Mouse (Mus musculus): ENCODE results near the gene Lbh.

The Lbh gene

GRCm38 (mm10) chr17:72938871-72939568, 20.9 kb downstream of the Lbh start:
- no peak for DNase-seq (ENCODE audit: low read depth)

DNA sequence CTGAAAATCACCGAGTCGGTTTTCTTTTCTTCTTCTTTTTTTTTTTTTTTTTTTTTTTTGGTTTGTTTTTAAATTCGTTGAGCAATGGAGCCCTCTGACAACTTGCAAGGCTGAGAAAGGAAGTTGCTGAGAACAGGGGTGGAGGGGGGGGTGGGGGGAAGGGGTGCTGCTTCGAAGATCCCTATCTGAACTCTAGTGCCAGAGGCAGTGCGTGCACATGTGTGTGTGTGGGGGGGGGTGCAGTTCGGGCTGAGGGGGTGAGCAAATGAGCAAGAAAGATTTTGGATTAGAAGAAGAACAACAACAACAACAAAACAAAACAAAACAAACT, 21.4 kb downstream of the Lbh start:
- no peak for DNase-seq (ENCODE audit: low read depth)

GRCm38 (mm10) chr17:72944368-72944767, 26.3 kb downstream of the Lbh start:
- no peak for DNase-seq (ENCODE audit: low read depth)

GRCm38 (mm10) chr17:72947111-72947859, 29.2 kb downstream of the Lbh start:
- DNase-seq (ENCODE audit: low read depth), result no peak

GRCm38 (mm10) chr17:72948119-72948518, 30.0 kb downstream of the Lbh start:
- no peak for DNase-seq (ENCODE audit: low read depth)

GRCm38 (mm10) chr17:72949247-72949701, 31.2 kb downstream of the Lbh start:
- no peak for DNase-seq (ENCODE audit: low read depth)

DNA sequence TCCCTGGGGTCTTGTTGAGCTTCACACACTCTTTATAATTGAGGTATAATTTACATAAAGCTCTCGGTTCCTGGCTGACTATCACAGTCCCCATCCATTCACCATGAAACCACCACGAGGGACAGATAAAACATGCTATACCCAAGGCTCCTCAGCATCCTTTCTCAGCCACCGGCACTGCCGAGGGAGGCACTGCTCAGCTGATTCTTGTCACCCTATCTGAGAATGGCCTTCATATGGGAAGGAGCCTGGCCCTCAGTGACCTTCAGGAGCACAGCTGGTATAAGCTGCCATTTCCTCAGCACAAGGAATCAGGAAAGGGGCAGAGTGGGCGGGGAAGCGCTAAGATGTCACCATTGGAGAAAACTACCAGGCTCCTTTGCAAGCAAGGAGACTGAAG, 33.2 kb downstream of the Lbh start:
- no peak for DNase-seq (ENCODE audit: low read depth)

- no peak for DNase-seq (ENCODE audit: low read depth)
These were observed 35.9 kb downstream of the Lbh start for GRCm38 (mm10) chr17:72953811-72954685.

DNA sequence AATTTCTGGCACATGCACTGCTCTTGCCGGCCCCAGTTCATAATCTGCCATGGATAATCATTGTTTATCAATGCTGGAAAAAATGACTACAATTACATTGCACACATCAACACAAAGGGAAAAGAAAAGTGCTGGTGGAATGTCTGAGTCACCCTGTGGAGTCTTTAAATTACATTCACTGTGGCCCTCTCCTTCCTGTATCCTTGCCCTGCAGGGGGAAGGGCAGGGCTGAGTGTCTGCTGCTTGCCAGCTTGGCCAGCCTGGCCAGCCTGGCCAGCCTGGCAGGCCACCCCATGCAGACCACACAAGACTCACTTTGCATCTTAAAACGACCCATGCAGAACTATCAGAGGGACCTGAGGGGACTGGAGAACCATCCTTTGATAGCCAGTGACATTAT, 37.4 kb downstream of the Lbh start:
- no peak for DNase-seq (ENCODE audit: low read depth)

- no peak for DNase-seq (ENCODE audit: low read depth)
These were observed 38.9 kb downstream of the Lbh start for GRCm38 (mm10) chr17:72957016-72957415.

GRCm38 (mm10) chr17:72958886-72959285, 40.8 kb downstream of the Lbh start:
- no peak for DNase-seq (ENCODE audit: low read depth)

DNA sequence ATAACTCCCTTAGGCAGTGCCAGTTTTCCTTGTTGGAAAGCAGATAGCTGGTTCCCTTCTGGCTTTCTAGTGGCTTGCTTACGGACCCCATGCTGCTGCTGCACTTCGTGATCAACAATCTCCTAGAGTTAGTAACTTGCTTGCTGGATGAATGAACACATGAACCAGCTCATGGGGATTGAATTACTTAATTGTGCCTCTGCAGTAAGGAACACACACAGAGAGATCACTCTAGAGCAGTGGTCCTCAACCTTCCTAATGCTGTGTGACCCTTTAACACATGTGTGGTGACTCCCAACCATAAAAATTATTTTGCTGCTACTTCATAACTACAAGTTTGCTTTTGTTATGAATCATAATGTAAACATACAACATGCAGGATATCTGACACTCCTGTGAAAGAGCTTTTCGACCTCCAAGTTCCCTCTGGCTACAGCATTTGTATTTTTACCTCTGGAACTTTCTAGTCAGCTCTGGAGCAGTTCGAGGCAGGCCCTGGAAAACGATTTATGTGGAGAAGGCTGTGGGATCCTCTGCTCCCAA, 41.5 kb downstream of the Lbh start:
- DNase-seq (ENCODE audit: low read depth), result no peak

- DNase-seq (ENCODE audit: low read depth), result no peak
These were observed 42.1 kb downstream of the Lbh start for GRCm38 (mm10) chr17:72960243-72960642.

- DNase-seq (ENCODE audit: low read depth), result no peak
These were observed 42.8 kb downstream of the Lbh start for GRCm38 (mm10) chr17:72960873-72961272.

DNA sequence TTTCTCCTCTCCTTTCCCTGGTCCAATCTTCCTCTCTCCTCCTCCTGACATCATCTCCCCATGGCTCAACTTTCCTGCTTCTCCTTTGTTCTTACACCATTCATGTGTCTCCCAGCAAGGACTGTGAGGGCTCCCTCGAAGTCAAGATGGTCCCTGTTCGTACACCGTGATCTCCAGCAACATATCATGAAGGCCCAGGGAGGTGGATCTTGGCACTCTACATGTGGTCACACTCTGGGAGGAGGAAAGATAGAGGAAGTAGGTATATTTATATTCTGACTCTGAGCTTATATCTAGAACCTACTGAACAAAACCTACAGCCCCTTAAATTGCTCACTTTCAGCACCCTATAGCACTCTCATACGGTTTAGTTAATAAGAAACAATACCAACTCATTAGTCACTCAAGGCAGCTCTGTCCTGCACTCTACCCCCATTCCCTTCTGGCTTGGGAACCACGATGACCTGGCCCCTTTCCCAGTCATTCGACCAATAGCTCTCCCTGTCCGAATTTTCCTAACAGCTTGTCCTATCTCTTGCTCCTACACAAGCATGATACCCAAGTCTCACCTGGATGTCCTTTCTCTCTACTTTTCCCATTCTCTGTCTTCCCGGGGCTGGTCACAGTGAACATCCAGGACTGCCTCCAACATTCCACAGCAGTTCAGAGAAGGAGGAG, 44.0 kb downstream of the Lbh start:
- no peak for DNase-seq (ENCODE audit: low read depth)

DNA sequence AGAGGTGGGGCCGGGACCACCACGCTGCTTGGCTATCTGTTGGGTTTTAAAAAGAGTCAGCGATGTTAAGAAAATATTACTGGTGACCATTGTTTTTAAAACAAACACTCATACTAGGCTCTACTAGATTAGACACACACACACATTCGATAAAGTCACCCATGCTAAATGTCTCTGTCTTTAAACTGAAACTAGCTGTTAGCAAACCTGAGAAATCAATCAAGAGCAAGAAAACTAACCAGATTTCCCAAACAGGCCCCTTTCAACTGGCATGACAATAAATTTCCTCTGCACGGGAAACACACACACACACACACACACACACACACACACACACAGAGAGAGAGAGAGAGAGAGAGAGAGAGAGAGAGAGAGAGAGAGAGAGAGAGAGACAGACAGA, 47.6 kb downstream of the Lbh start:
- DNase-seq (ENCODE audit: low read depth), result no peak

DNA sequence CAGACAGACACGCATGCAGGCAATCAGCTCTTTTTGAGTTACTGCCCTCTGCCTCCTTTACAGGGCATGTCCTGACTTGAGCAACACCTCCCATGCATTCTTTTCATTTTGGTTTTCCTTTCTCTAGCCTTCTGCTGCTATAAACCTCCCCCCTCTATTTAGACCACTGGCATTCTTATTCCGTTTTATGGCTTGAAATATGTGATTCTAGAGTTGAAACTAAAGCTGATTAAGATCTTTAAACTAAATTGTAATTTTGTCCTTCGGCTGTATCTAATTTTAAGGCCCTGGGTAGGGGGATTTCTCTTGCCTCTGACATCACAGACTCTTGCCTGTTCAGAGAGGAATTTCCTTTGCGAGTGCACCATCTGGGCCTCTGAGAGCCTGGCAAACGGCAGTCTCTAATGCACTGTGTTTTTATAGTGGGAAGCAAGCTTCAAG, 48.0 kb downstream of the Lbh start:
- DNase-seq (ENCODE audit: low read depth), result no peak

DNA sequence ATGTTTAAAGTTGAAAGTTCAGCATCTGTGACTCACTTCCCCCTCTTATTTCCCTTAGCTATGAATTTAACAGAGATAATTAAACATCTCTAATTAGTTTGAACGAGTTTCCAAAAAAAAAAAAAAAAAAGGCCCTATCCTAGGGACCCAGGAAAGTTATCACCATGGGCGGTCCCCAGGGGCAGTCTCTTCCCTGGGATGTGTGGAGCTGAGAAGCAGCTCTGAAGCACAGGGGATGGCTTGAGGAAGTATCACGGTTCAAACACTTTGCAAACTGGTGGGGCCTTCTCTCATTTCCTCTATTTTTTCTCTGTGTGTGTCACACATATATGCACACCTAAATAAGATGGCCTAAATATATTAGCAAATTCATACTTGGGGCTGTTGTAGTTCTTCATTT, 48.8 kb downstream of the Lbh start:
- no peak for DNase-seq (ENCODE audit: low read depth)

GRCm38 (mm10) chr17:72967371-72968175, 49.5 kb downstream of the Lbh start:
- no peak for DNase-seq (ENCODE audit: low read depth)

DNA sequence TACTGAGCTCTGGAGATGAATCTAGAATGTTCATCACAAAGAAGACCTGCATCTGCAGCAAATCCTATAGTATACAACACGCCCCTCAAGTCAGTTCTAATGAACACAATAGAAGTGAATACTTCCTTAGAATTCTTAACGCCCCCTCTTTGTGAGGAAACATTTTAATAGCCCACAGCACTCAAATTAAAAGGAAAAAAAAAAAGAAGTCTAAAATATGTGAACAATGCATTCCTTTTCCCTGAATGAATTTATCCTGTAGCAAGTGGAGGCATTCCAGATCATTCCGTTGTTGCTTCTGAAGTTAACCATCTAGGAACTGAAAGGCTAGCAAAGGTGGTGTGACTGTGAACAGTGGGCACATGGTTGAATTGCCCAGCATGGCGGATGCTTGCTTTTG, 50.6 kb downstream of the Lbh start:
- no peak for DNase-seq (ENCODE audit: low read depth)

GRCm38 (mm10) chr17:72970631-72971161, 52.6 kb downstream of the Lbh start:
- no peak for DNase-seq (ENCODE audit: low read depth)

Measured in c-Kit-positive CD71-negative TER-119-negative erythroid progenitor cells, embryonic 14.5 days (primary cell).